Mouse (Mus musculus) erythroblast, embryonic 14.5 days (primary cell): ENCODE data around the gene Muc20. TPM values are rescaled to one million over a fixed set of nuclear protein-coding genes. Genes with fewer than 3 reads are reported as not detected.

Experiments
- H3K27me3 ChIP-seq: 2 replicates; pipeline ENCODE4 v1.6.1; 2012; ENCODE audit warnings: inconsistent platforms; ENCODE audit not compliant: control insufficient read depth
- H3K36me3 ChIP-seq: 2 replicates; pipeline ENCODE4 v1.6.1; 2012; ENCODE audit warnings: mild to moderate bottlenecking, inconsistent platforms; ENCODE audit not compliant: control insufficient read depth
- H3K4me1 ChIP-seq: 2 replicates; pipeline ENCODE4 v1.6.1; 2012; ENCODE audit warnings: inconsistent platforms; ENCODE audit not compliant: control insufficient read depth
- H3K4me3 ChIP-seq: replicated peaks from 2 replicates; pipeline ENCODE3; 2012; ENCODE audit warnings: moderate library complexity, mild to moderate bottlenecking, inconsistent platforms
- H3K9me3 ChIP-seq: 2 replicates; pipeline ENCODE4 v1.6.1; 2012; ENCODE audit warnings: low read length, inconsistent platforms, mixed read lengths; ENCODE audit not compliant: control insufficient read depth
- GATA1 ChIP-seq: IDR thresholded peaks from 2 replicates; pipeline ENCODE4 v1.6.1; 2012; ENCODE audit warnings: low read length, inconsistent platforms, mixed read lengths
- TAL1 ChIP-seq: IDR thresholded peaks from 3 replicates; pipeline ENCODE4 v1.6.1; 2012; ENCODE audit warnings: low read length, inconsistent platforms, mixed read lengths
- polyA plus RNA-seq: library from polyadenylated mRNA; stranded (reverse); fragments of >175 nt; gene quantifications from 2 replicates; pipeline ENCODE4 v1.2.3, GENCODE M21; 2012

Muc20 gene
- polyA plus RNA-seq, 1 experiment, result 0.01 TPM

DNA sequence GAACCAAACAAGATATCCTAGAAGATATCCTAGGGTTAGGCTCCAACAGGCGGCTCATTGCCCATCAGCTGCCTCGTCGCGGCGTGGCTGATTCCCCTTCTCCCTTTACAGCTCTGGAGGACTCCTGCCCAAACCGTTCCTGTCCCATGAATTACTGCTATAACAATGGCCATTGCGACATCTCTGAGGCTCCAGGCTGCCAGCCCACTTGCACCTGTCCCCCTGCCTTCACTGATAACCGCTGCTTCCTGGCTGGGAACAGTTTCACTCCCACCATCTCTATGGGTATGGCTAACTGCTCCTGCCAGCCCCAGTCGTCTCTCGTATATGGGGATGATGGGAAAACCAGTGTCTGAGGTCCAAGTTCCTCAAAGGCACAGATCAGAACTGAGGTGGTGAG, 20.6 kb downstream of the Muc20 start:
- no peaks in the 10 kb centered on the region for H3K4me1 ChIP-seq
- H3K36me3 ChIP-seq, result no peaks in the 10 kb centered on the region
- no peak overlapping the region for H3K4me3 ChIP-seq
- H3K9me3 ChIP-seq, result no peaks in the 10 kb centered on the region
- no peak for TF ChIP-seq GATA1
- no peak for TF ChIP-seq TAL1
- peaks cover 4% of the 10 kb centered on the region; the same call in 1 of the 2 replicates for H3K27me3 ChIP-seq

- Histone ChIP-seq H3K9me3 (no peaks in the 10 kb centered on the region), H3K4me1 (no peaks in the 10 kb centered on the region), H3K36me3 (no peaks in the 10 kb centered on the region), H3K4me3 (no peak overlapping the region), H3K27me3 (no peaks in the 10 kb centered on the region)
- TF ChIP-seq GATA1, result no peak
- TF ChIP-seq TAL1, result no peak
Observed at GRCm38 (mm10) chr16:32766904-32767303, 30.3 kb downstream of the Muc20 start.

- no peaks in the 10 kb centered on the region for H3K9me3 ChIP-seq
- no peaks in the 10 kb centered on the region for H3K27me3 ChIP-seq
- no peaks in the 10 kb centered on the region for H3K36me3 ChIP-seq
- TF ChIP-seq TAL1, result no peak
- no peak for TF ChIP-seq GATA1
- H3K4me1 ChIP-seq, result no peaks in the 10 kb centered on the region
- no peak overlapping the region for H3K4me3 ChIP-seq
Observed at GRCm38 (mm10) chr16:32764961-32765360, 32.3 kb downstream of the Muc20 start.

GRCm38 (mm10) chr16:32764550-32764949, 32.7 kb downstream of the Muc20 start:
- H3K36me3 ChIP-seq, result no peaks in the 10 kb centered on the region
- TF ChIP-seq TAL1, result no peak
- no peaks in the 10 kb centered on the region for H3K9me3 ChIP-seq
- H3K27me3 ChIP-seq, result no peaks in the 10 kb centered on the region
- no peaks in the 10 kb centered on the region for H3K4me1 ChIP-seq
- H3K4me3 ChIP-seq, result no peak overlapping the region

GRCm38 (mm10) chr16:32750242-32751127, 46.8 kb downstream of the Muc20 start:
- H3K4me1 ChIP-seq, result no peaks in the 10 kb centered on the region
- H3K27me3 ChIP-seq, result no peaks in the 10 kb centered on the region
- H3K9me3 ChIP-seq, result no peaks in the 10 kb centered on the region
- no peak overlapping the region for H3K4me3 ChIP-seq
- no peaks in the 10 kb centered on the region for H3K36me3 ChIP-seq
- TF ChIP-seq TAL1 (no peak), GATA1 (no peak)

DNA sequence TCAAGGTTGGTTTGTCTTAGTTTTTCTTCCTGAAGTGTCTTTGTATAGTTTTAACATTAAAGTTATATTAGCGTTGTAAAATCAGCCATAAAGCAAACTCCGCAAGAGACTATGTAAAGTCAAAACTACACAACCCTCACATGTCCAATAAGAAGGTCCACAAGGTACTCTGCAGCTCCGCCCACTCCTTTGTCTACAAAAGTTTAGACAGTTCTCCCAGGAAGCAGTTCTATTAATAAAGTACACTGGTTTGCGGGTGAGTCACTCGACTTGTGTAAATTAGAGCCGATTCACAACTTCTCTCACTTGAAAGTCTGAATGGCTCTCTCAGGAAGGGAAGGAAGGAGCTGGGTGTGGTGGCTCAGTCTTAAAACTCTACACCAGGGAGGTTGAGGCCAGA, 51.4 kb downstream of the Muc20 start:
- H3K4me3 ChIP-seq, result no peak overlapping the region
- no peak for TF ChIP-seq TAL1
- no peak for TF ChIP-seq GATA1
- no peaks in the 10 kb centered on the region for H3K27me3 ChIP-seq
- no peaks in the 10 kb centered on the region for H3K4me1 ChIP-seq
- H3K9me3 ChIP-seq, result no peaks in the 10 kb centered on the region
- H3K36me3 ChIP-seq, result no peaks in the 10 kb centered on the region

- Histone ChIP-seq H3K9me3 (no peaks in the 10 kb centered on the region), H3K36me3 (no peaks in the 10 kb centered on the region), H3K4me3 (no peak overlapping the region), H3K4me1 (no peaks in the 10 kb centered on the region), H3K27me3 (no peaks in the 10 kb centered on the region)
- no peak for TF ChIP-seq GATA1
- TF ChIP-seq TAL1, result no peak
Observed at GRCm38 (mm10) chr16:32742712-32743111, 54.5 kb downstream of the Muc20 start.

- H3K36me3 ChIP-seq, result no peaks in the 10 kb centered on the region
- H3K27me3 ChIP-seq, result no peaks in the 10 kb centered on the region
- H3K4me3 ChIP-seq, result no peak overlapping the region
- no peaks in the 10 kb centered on the region for H3K4me1 ChIP-seq
- TF ChIP-seq GATA1 (no peak), TAL1 (no peak)
- no peaks in the 10 kb centered on the region for H3K9me3 ChIP-seq
Observed at GRCm38 (mm10) chr16:32741366-32741765, 55.9 kb downstream of the Muc20 start.

- H3K9me3 ChIP-seq, result no peaks in the 10 kb centered on the region
- no peaks in the 10 kb centered on the region for H3K4me1 ChIP-seq
- H3K4me3 ChIP-seq, result no peak overlapping the region
- no peaks in the 10 kb centered on the region for H3K36me3 ChIP-seq
- TF ChIP-seq TAL1 (no peak), GATA1 (no peak)
- no peaks in the 10 kb centered on the region for H3K27me3 ChIP-seq
Observed at GRCm38 (mm10) chr16:32740003-32740663, 57.1 kb downstream of the Muc20 start.
